Mouse (Mus musculus): ENCODE data around the gene Glb1l. TPM values are rescaled to one million over a fixed set of nuclear protein-coding genes. Genes with fewer than 3 reads are reported as not detected.

Glb1l gene
- total and polyA plus RNA-seq, 3 experiments, result 2.4 to 10.8 (median 3.6) TPM

GRCm38 (mm10) chr1:75180741-75181140 lies 29.9 kb downstream of the Glb1l start:
- Histone ChIP-seq H3K27ac (ENCODE audit: insufficient read depth, low read depth) (no peak overlapping the region), H3K4me2 (ENCODE audit: insufficient read depth, low read depth, poor library complexity, severe bottlenecking) (peak overlapping the region; percentile 24; the same call in 1 of the 2 replicates), H3K4me1 (ENCODE audit: control insufficient read depth in 1 of 2, insufficient read depth in 2 of 2) (peaks cover 0 to 20% of the 10 kb centered on the region in 2 experiments; a peak in 3 of 4 replicates), H3K79me2 (replicated peaks; ENCODE audit: control insufficient read depth, extremely low read depth, insufficient read depth, poor library complexity, severe bottlenecking) (no peaks in the 10 kb centered on the region), H3K9ac (ENCODE audit: insufficient read depth, low read depth) (no peak overlapping the region), H3K4me3 (replicated peaks in 1 of 3; ENCODE audit: low read depth in 2 of 3, low read length in 2 of 3, poor library complexity in 1 of 3) (peak overlapping the region in 1 of 3 experiments; percentile 80), H3K9me3 (replicated peaks; ENCODE audit: low read length) (peaks cover 3% of the 10 kb centered on the region), H3K36me3 (replicated peaks in 1 of 2; ENCODE audit: control insufficient read depth in 1 of 2, insufficient read depth in 1 of 2, low read length in 1 of 2) (peaks cover 45 to 73% of the 10 kb centered on the region in 2 experiments), H3K27me3 (replicated peaks) (no peaks in the 10 kb centered on the region)
- DNase-seq (ENCODE audit: extremely low read depth), result no peak
- in situ Hi-C loops (cut with MboI; ENCODE audit: low pct_ligation_motif_present, low pct_unique_long_range_greater_than_20kb, low sequenced_read_pairs) (no loop called here), dilution Hi-C loops (cut with MboI; ENCODE audit: extremely low pct_ligation_motif_present, extremely low pct_unique_long_range_greater_than_20kb, low sequenced_read_pairs) (no loop called here)
- TF ChIP-seq GABPA (IDR thresholded peaks at IDR 0.05; ENCODE audit: insufficient replicate concordance, low read depth, low read length), result no peak
- TF ChIP-seq JUN (IDR thresholded peaks at IDR 0.05; ENCODE audit: insufficient read depth, low read depth, low read length), result no peak
- TF ChIP-seq ETS1 (conservative IDR thresholded peaks at IDR 0.05; ENCODE audit: low read depth, low read length), result no peak

- TF ChIP-seq POLR2A (IDR thresholded peaks at IDR 0.05; ENCODE audit: low read depth, low read length), result peak; percentile 77
- peak; percentile 82 for TF ChIP-seq MAX (IDR thresholded peaks at IDR 0.05; ENCODE audit: low read length)
- TF ChIP-seq HCFC1 (IDR thresholded peaks at IDR 0.05; ENCODE audit: low read depth, low read length), result peak; percentile 58
- no peak for TF ChIP-seq MAFK (IDR thresholded peaks at IDR 0.05; ENCODE audit: insufficient replicate concordance, low read length)
- no peak for TF ChIP-seq GABPA (IDR thresholded peaks at IDR 0.05; ENCODE audit: insufficient replicate concordance, low read depth, low read length)
- TF ChIP-seq ELF1 (IDR thresholded peaks at IDR 0.05; ENCODE audit: low read depth, low read length), result peak; percentile 58; the same call in 1 of the 2 replicates
- no peak for TF ChIP-seq UBTF (IDR thresholded peaks at IDR 0.05; ENCODE audit: low read depth, low read length)
- TF ChIP-seq POLR2AphosphoS2 (IDR thresholded peaks at IDR 0.05; ENCODE audit: low read depth, low read length), result no peak
- no peak for TF ChIP-seq RCOR1 (conservative IDR thresholded peaks at IDR 0.05; ENCODE audit: low read depth, low read length)
- peak; percentile 89 for TF ChIP-seq USF1 (IDR thresholded peaks at IDR 0.05; ENCODE audit: low read depth, low read length)
- TF ChIP-seq E2F4 (IDR thresholded peaks at IDR 0.05; ENCODE audit: insufficient replicate concordance, low read depth, low read length), result peak; percentile 93; the same call in 1 of the 2 replicates
- peak; percentile 51; the same call in 1 of the 2 replicates for TF ChIP-seq NELFE (IDR thresholded peaks at IDR 0.05; ENCODE audit: low read depth, low read length)
- no peak for TF ChIP-seq ZKSCAN1 (IDR thresholded peaks at IDR 0.05; ENCODE audit: borderline replicate concordance, low read depth, low read length)
- no peak for TF ChIP-seq ZNF384 (IDR thresholded peaks at IDR 0.05; ENCODE audit: low read depth, low read length)
- TF ChIP-seq NRF1 (IDR thresholded peaks at IDR 0.05; ENCODE audit: low read depth, low read length), result peak; percentile 70
- TF ChIP-seq RAD21 (IDR thresholded peaks at IDR 0.05; ENCODE audit: low read depth, low read length), result no peak
- 0 out of 2 replicates have a peak, but pooled peaks have one; percentile 43 for TF ChIP-seq TCF12 (IDR thresholded peaks at IDR 0.05; ENCODE audit: low read depth, low read length)
- TF ChIP-seq MXI1 (IDR thresholded peaks at IDR 0.05; ENCODE audit: low read depth, low read length), result peak; percentile 82; the same call in 1 of the 2 replicates
- TF ChIP-seq EP300 (IDR thresholded peaks at IDR 0.05; ENCODE audit: low read length), result no peak
- no peak for TF ChIP-seq JUN (IDR thresholded peaks at IDR 0.05; ENCODE audit: insufficient read depth, low read depth, low read length)
- no peak for TF ChIP-seq MAZ (IDR thresholded peaks at IDR 0.05; ENCODE audit: low read depth, low read length)
- TF ChIP-seq TBP (conservative IDR thresholded peaks at IDR 0.05; ENCODE audit: low read depth, low read length), result no peak
- TF ChIP-seq MYC (IDR thresholded peaks at IDR 0.05; ENCODE audit: low read depth, low read length), result no peak
- TF ChIP-seq BHLHE40 (IDR thresholded peaks at IDR 0.05; ENCODE audit: low read depth, low read length), result no peak
- TF ChIP-seq USF2 (conservative IDR thresholded peaks at IDR 0.05; ENCODE audit: low read depth, low read length), result peak; percentile 84
- no peak for TF ChIP-seq JUND (conservative IDR thresholded peaks at IDR 0.05; ENCODE audit: low read depth, low read length)
- TF ChIP-seq ETS1 (conservative IDR thresholded peaks at IDR 0.05; ENCODE audit: low read depth, low read length), result no peak
- peak; percentile 94 for DNase-seq (ENCODE audit: extremely low read depth)
- no peaks in the 10 kb centered on the region for H3K27me3 ChIP-seq (replicated peaks)
- H3K36me3 ChIP-seq (replicated peaks in 1 of 2; ENCODE audit: control insufficient read depth in 1 of 2, insufficient read depth in 1 of 2, low read length in 1 of 2), result peaks cover 44 to 73% of the 10 kb centered on the region in 2 experiments
- peaks cover 3% of the 10 kb centered on the region for H3K9me3 ChIP-seq (replicated peaks; ENCODE audit: low read length)
- dilution Hi-C loops (cut with MboI; ENCODE audit: extremely low pct_ligation_motif_present, extremely low pct_unique_long_range_greater_than_20kb, low sequenced_read_pairs) (no loop called here), in situ Hi-C loops (cut with MboI; ENCODE audit: low pct_ligation_motif_present, low pct_unique_long_range_greater_than_20kb, low sequenced_read_pairs) (no loop called here)
- H3K79me2 ChIP-seq (replicated peaks; ENCODE audit: control insufficient read depth, extremely low read depth, insufficient read depth, poor library complexity, severe bottlenecking), result no peaks in the 10 kb centered on the region
- peak within 1 kb of the TSS; percentile 63 to 80 (median 76) for H3K4me3 ChIP-seq (replicated peaks in 1 of 3; ENCODE audit: low read depth in 2 of 3, low read length in 2 of 3, poor library complexity in 1 of 3)
- H3K4me1 ChIP-seq (ENCODE audit: control insufficient read depth in 1 of 2, insufficient read depth in 2 of 2), result peaks cover 0 to 20% of the 10 kb centered on the region in 2 experiments; a peak in 3 of 4 replicates
- peak within 1 kb of the TSS; percentile 63 for H3K4me2 ChIP-seq (ENCODE audit: insufficient read depth, low read depth, poor library complexity, severe bottlenecking)
- peak within 1 kb of the TSS; percentile 59; the same call in 1 of the 2 replicates for H3K9ac ChIP-seq (ENCODE audit: insufficient read depth, low read depth)
- no peak within 1 kb of the TSS for H3K27ac ChIP-seq (ENCODE audit: insufficient read depth, low read depth)
Observed at GRCm38 (mm10) chr1:75180105-75180590, 30.5 kb downstream of the Glb1l start, which contains the start of gene Abcb6. Gene Abcb6, minus strand, starts transcription at chr1:75180392.
